Mouse (Mus musculus) bone marrow macrophage, adult 2 months (primary cell): ENCODE measurements around the gene Ksr1.

Source experiments
- CTCF ChIP-seq: IDR thresholded peaks from 2 replicates; pipeline ENCODE4 v1.5.1; 2012; ENCODE audit warnings: low read depth, mild to moderate bottlenecking, low read length, moderate library complexity
- POLR2A ChIP-seq: IDR thresholded peaks from 2 replicates; pipeline ENCODE4 v1.6.1; 2012; ENCODE audit warnings: mild to moderate bottlenecking, low read depth, low read length, borderline replicate concordance

DNA sequence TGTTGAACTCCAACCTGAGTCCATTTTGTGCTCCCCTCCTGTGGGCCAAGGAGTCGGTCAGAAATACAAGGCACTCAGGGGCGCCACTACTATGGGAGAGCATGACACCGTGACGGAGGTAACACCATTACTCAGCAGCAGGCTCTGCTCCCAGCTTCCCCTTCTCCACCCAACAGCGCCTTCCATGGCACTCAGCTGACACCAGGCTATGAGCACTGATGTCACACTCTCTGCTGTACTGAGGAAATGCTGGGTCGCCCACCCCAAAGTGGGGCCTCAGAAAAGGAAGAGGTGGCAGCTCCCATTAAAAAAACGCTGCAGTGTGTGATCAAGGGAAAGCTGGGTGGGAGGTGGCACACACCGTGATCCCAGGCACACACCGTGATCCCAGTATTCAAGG is 101.0 kb downstream of the Ksr1 start:
- TF ChIP-seq CTCF (no peak), POLR2A (no peak)
